Mouse (Mus musculus): ENCODE measurements around the gene Ociad2. TPM values are rescaled to one million over a fixed set of nuclear protein-coding genes. Genes with fewer than 3 reads are reported as not detected.

Gene Ociad2
- total RNA-seq, 4 experiments from 2014 or later = 64.1 to 75.0 (median 65.4) TPM

GRCm38 (mm10) chr5:73306486-73306885 lies 34.3 kb downstream of the Ociad2 start:
- DNase-seq (ENCODE audit: low spot score in 2 of 2) = no peak

- no peak for DNase-seq (ENCODE audit: low spot score in 2 of 2)
These were observed 36.3 kb downstream of the Ociad2 start for GRCm38 (mm10) chr5:73304507-73304906.

- no peak for DNase-seq (ENCODE audit: low spot score in 2 of 2)
These were observed 39.1 kb downstream of the Ociad2 start for GRCm38 (mm10) chr5:73301601-73302307.

GRCm38 (mm10) chr5:73295916-73296315 lies 44.9 kb downstream of the Ociad2 start:
- DNase-seq (ENCODE audit: low spot score in 2 of 2) = no peak

- DNase-seq (ENCODE audit: low spot score in 2 of 2) = no peak
These were observed 45.8 kb downstream of the Ociad2 start for GRCm38 (mm10) chr5:73295016-73295415.

- DNase-seq (ENCODE audit: low spot score in 2 of 2) = no peak
These were observed 47.4 kb downstream of the Ociad2 start for GRCm38 (mm10) chr5:73293458-73293827.

- DNase-seq (ENCODE audit: low spot score in 2 of 2) = peak; percentile 86 to 93
These were observed 48.0 kb downstream of the Ociad2 start, which contains the start of gene Ociad1 for GRCm38 (mm10) chr5:73292502-73293457. TSS of gene Ociad1 (plus strand) at chr5:73292784.

- DNase-seq (ENCODE audit: low spot score in 2 of 2) = no peak
These were observed 50.9 kb downstream of the Ociad2 start for GRCm38 (mm10) chr5:73289900-73290299.

GRCm38 (mm10) chr5:73286603-73287002 lies 54.2 kb downstream of the Ociad2 start:
- no peak for DNase-seq (ENCODE audit: low spot score in 2 of 2)

GRCm38 (mm10) chr5:73285470-73285978 lies 55.3 kb downstream of the Ociad2 start:
- DNase-seq (ENCODE audit: low spot score in 2 of 2) = no peak

GRCm38 (mm10) chr5:73284046-73284445 lies 56.8 kb downstream of the Ociad2 start:
- DNase-seq (ENCODE audit: low spot score in 2 of 2) = no peak

GRCm38 (mm10) chr5:73280567-73280850 lies 60.3 kb downstream of the Ociad2 start:
- no peak for DNase-seq (ENCODE audit: low spot score in 2 of 2)

GRCm38 (mm10) chr5:73279732-73280566 lies 60.9 kb downstream of the Ociad2 start:
- DNase-seq (ENCODE audit: low spot score in 2 of 2) = no peak

GRCm38 (mm10) chr5:73279190-73279589 lies 61.6 kb downstream of the Ociad2 start:
- DNase-seq (ENCODE audit: low spot score in 2 of 2) = no peak

- DNase-seq (ENCODE audit: low spot score in 2 of 2) = no peak
These were observed 65.9 kb downstream of the Ociad2 start for GRCm38 (mm10) chr5:73274941-73275340.

GRCm38 (mm10) chr5:73273171-73273570 lies 67.7 kb downstream of the Ociad2 start:
- DNase-seq (ENCODE audit: low spot score in 2 of 2) = no peak

Other genes with a start within 250 kb of the Ociad2 start
- gene Fryl, start 84.4 kb downstream of the Ociad2 start, total RNA-seq (2022) = 10 to 100 TPM; 17.8 to 22.5 (median 18.8) TPM
- gene Ociad1, start 48.2 kb downstream of the Ociad2 start, total RNA-seq (2022) = 100 to 1,000 TPM; 134 to 158 (median 146) TPM
- gene Cwh43, start 65.0 kb upstream of the Ociad2 start, total RNA-seq (2022) = not detected
- 10 to 100 TPM in 3 of 4 experiments, 1 to 10 TPM in 1; 6.9 to 11.6 (median 10.1) TPM for gene Dcun1d4, start 140.0 kb upstream of the Ociad2 start, total RNA-seq (2022)

Measured in gastrocnemius, adult 8-10 months (tissue).